Mouse (Mus musculus) kidney, adult 8-10 months (tissue): Measurements from ENCODE around the gene Rab6a.
"Not testable (repeated sequence)": the region's sequence is repeated elsewhere in the genome, so short reads cannot be mapped to it uniquely, and the experiment has no call there.

Experiments
- DNase-seq, 2 experiments: peaks; one replicate each; pipeline ENCODE4 v3.0.0; 2022

Rab6a gene

DNA sequence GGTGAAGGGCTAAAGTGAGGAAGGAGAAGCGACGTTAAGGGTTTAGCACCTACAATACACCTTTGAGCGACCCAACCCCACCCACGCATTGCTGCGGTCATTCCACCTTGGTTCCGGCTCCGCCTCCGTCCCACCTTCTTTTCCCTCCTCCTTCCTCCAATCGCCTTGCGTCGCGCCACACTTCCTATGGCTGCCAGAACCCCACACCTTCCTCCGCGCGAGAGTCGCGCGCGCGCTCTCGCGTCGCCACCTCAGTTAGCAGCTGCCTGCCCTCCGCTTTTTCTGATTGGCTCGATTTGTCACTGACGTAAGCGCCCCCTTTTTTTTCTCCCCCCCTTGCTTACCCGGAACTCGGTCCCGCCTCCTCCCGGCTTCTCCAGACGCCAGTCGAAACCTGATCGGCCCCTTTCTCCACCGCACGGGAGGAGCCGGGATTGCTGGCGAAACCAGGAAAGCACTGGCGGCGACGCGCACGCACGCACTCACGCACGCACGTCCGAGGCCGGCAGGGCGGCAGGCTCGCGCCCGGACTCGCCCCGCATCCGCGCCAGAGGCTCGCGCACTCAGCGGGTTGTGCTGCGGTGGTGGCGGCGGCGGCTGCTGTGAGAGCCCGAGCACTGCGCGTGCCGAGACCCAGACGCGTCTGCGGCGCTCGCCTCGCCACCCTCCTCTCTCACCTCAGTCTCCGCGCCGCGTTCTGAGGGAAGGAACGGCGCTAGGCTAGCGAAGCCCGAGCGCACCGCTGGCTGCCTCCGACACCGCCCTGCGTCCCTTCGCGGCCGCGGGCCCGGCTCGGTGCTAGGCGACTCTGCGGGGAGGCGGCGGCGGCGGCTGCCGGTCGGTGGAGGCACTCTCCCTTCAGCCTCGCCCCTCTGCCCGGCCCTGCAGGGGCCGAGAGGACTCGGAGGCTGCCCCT is at the start of gene Rab6a:
Gene Rab6a, plus strand, starts transcription at position 197 of the 916 bp plus-strand sequence.
- DNase-seq, result peak; percentile 98

DNA sequence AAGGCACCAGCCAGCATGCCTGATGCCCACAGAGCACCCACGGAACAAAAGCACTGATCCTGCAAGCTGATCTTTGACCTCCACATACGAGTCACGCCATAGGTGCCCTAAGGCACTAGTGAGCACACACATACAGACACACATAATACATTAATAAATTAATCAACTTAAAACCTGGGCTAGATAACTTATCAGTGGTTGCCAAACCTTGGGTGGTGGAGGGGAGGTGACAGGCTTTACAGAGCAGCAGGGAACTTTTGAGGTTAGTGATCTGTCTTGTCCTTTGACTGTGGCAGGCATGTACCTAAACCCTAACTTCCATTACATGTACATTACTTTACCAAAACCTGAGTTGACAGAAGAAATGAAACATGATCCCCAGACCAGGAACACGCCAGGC is 47.9 kb upstream of the Rab6a start:
- DNase-seq, result no peak

DNA sequence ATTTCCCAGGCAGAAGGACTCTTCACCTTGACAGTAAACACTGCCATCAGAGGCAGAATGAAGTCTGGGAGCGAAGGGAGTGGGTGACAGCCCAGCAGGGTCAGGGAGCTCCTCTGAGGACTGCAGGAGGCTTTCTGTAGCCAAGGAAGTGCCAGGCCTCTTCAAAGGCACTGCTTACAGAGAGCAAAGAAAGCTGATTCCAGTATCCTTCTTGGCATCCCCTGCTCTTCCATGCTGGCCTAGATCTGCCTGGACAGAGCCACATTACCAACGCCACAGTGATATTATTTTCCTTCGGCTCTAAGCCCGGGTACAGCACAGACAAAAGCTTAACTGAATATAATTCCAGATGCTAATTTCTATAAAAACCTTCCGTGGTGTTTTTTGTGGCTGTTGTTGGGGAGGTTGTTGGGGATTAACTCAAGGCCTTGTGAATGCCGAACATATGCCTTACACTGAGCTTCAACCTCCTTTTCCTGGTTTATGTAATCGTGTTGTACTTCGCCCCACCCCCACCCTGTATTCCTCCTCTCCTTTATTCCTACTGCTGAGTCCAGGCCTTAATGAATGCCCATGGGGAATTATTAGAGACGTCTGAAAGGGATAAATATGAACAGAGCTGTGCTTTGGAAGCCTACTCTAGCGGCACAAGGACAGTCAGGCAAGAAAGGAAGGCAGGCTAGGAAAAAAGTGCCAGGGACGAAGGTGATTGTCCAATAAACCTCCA is 45.2 kb upstream of the Rab6a start:
- no peak for DNase-seq

DNA sequence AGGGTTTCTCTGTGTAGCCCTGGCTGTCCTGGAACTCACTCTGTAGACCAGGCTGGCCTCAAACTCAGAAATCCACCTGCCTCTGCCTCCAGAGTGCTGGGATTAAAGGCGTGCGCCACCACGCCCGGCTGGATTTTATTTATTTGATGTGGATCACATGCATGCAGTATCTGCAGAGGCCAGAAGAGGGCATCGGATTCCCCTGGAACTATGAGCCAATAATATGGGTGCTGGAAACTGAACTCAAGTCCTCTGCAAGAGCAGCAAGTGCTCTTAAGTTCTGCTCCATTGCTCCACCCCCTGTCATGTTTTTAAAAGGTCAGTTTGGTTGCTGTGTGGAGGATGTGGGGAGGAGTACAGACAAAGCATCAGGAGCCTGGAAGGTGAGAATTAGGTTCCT is 40.0 kb upstream of the Rab6a start:
- DNase-seq, result not testable (repeated sequence)

DNA sequence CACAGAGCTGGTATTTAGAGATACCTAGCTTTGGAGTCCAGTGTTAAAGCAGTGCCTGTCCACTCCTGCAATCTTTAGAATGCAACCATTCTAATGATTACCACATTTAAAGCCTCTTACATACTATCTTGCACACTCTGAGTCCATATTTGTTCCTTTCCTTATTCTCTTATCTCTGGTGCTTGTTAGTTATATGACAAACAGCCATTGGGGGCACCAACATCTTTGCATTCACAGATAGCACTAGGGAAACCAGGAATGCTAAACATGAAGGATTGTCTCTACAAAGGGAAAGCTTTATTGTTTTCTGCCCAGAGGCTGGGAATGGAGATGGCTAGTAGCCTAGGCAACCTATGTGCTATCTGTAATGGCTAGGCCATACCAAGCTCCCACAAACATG is 37.3 kb upstream of the Rab6a start:
- DNase-seq, result no peak

DNA sequence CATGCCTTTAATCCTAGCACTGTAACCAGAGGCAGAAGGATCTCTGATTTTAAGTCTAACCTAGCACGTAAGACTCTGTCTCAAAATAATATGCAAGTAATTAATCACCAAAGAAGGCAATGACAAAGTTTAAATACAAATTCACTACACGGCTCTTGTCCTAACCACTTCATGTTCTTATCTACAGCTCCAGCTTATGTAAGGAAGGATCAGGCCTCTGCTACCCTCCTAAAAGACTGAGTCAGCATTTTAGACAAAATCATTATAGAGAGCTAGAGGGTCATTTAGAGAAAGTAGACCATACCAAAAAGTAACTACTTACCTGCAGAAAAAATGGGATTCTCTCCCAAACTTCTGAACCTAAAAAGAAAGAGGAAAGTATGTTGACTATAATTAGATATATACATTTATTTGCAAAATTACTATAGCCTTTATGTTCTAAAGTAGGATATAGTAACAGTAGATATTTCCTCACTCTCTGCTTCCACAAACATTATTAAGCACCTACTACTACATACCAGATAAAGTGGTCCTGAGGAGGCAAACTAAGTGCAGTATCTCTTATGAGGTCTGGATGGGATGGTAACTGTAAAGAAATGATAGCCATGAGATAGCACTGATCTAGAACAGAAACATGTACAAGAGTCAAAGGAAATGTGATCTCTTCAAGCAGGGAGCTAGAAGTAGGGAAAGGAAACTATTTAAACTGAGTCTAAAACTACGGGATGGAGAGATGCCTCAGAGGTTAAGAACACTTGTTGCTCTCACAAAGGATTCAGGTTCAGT is 36.1 kb upstream of the Rab6a start:
- DNase-seq, result no peak

DNA sequence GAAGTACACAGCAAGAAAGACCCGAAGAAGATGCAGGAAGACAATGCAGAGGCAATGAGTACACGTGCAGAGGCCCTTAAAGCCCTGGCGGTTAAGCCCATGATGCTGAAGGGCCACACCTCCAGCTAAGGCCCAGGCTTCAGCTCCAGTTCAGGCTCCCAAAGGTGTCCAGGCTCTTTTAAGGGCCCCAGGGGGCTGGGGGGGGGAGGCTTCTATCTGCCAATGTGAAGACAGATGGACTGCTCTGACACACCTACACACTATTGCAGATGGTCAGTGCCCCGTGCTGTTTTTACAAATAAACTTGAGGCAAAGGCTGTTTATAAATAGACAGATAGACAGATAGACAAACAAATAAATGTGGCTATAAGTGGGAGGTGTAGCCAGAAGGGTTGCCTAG is 35.1 kb upstream of the Rab6a start:
- no peak for DNase-seq

DNA sequence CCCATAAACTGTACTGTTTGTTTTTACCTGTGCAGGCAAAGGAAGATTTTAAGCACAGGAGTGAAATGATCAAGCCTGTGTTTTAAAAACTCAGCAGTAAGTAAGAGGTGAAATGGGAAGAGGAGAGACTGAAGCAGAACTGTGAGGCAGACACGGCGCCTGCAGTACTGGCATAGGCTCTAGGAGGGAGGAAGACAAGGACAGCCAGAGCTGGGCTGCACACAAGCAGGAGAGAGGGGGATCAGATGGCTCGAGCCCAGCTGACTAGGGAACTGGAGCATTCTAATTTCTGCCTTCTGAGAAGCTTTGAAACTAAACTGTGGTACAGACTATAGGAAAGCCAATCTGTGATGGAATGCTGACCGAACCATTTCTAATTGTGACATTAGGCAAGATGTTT is 34.5 kb upstream of the Rab6a start:
- DNase-seq, result no peak

DNA sequence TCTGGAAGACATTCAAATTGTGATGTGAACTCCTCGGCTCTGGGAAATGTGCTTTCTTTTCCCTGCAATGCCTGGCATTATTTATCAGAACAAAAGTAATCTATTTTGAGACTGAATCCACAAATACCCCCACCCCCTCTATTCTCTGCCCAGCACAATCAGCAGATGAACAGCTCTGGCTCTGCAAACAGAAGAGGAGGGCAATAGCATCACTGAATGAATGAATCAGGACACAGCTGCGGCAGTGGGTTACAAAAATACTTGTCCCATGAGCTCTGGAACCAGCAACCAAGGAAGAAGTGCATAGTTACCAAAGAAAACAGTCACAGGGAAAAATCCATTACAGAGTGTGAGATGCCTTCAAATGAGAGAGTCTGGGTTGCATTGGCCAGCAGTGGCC is 28.4 kb upstream of the Rab6a start:
- DNase-seq, result no peak

DNA sequence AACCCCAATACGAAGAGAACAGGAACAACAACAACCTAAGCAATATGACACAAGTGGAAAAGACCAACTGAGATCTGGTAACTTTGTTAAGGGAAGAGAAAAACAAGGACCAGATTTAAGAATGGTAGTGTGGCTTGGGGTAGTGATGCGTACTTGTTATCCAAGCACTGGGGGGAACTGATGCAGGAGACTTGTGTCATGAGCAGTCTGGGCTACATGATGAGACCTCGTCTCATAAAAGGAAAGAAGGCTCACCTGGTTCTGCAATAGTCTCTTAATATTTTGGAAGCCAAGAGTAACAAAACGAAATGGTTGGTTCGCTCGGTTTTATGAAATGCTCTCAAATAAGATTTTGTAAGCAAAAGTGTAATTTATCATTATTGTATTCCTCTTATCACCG is 25.0 kb upstream of the Rab6a start:
- no peak for DNase-seq

DNA sequence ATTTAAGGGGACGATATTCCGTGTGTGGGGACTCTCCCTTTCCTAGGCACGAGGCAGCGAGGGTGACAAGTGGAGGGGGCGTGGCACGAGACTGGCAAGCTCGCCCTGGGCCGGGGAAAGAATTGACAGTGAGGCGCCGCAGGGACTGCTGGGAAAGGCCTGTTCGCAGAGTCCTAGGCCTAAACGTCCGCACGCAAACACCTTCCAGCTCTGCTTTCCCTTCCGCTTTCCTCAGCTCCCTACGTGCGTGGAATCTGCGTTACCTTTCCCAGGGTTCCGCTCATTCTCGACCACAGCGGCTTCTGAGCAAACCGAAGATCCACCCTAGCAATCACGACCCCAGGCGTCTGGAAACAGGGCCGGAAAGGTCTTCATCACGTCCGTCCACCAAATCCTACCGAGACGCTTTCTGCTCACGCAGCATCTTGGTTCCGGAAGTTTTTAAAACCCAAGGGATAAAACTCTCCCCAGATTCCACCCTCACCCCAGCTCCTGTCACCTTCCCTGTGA is 24.4 kb upstream of the Rab6a start:
- peak; percentile 89 to 93 for DNase-seq

DNA sequence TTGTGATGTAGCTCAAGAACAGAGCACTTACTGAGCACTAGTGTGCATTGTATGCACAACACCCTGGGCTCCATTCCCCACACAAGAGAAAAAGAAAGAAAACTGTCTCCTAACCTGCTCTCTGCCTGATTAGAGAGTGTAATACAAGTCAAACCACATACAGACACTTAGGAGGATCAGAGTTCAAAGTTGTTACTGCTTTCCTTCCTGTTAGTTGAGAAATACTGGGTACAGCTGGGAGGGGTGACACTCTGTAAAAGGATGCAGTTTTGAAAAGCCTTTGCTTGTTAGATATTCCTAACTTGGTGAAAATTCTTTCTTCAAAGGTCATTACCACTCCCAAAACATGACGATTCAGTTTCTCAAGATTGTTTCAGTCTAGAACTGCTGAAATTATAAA is 17.4 kb upstream of the Rab6a start:
- no peak for DNase-seq

DNA sequence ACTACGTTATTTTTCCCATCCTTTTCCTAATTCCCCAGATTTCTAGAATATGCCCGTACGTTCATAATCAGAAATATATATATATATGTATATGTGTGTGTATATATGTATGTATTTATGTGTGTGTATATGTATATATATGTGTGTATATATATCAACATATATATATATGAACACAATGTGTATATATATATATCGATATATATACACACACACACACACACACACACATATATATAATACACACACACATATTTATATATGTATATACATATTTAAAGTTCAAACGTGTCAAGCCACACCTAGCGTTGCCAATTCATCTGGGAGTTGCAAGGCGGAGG is 16.7 kb upstream of the Rab6a start:
- DNase-seq, result no peak

DNA sequence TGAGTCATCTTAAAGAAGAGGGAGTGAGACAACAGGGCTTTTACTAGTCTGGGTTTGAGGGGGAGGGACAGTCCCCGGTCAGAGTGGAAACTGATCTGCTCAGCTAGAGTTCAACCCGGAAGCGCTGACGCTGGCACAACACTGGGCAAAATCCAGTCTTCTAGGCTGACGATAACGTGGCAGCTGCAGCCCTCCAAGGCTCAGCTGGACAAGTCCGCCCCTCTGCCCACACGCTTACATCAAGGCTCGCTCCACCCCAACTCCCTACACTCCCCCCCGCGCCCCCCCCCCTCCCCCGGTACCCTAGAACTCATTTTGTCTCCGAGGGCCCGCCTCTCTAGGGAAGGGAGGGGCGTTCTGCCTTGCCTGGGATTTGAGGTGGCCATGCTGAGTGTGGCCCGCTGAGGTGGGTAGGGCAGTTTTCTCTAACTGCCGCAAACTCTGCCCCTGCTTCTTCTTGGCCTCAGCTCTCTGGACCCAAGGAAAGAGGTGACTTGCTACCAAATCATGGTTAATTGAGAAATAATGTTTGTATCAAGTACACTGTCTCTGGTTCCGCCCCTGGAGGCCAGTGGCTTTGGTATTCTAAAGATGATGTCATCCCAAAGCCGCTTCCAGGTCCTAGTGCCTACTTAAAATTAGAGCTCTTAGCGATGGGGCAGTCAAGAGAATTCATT is 16.2 kb upstream of the Rab6a start:
- DNase-seq, result peak; percentile 82 to 85

DNA sequence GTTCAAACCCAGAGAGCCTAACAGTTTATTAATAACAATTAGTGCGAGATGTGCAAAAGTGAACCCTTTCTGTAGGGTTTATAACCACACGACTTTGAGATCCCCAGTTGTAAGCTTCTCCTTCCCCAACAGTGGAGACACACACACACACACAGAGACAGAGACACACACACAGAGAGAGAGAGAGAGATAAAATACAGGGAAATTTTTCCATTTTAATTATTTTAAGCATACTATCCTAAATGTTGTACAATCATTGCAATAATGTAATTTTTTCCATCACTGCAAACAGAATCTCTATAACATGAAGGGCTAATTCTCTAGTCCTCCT is 15.7 kb upstream of the Rab6a start:
- no peak for DNase-seq

DNA sequence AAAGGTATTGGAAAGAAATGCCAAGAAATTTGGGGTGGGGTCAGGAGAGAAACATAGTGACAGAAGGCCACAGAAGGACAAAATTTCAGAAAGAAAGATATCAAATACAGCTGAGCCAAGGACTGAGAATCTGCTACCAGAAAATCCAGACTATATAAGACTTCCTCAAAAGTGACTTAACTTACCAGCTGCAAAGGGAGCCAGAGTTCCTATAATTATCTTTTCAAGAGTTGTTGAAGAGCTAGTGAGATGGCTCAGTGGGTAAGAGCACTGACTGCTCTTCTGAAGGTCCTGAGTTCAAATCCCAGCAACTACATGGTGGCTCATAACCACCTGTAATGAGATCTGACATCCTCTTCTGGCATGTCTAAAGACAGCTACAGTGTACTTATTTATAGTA is 13.9 kb upstream of the Rab6a start:
- DNase-seq, result no peak

DNA sequence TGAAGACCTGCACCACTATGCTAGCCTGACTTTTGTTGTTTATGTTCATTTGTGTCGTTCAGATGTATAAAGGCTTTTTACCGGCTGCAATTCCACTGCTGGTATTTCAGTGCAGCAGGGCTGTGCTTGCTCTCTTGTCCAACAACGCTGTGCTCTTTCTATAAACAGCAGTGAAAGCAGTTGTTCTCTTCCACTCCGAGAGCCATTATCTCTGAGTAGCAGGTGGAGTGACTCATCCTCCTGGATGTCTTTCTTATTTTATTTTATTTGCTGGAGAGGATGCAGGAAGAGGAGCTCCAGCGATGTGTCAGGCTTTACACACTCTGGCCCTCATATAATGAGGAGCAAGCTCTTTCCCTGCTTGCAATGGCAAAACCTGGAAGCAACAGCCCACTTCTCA is 7.0 kb upstream of the Rab6a start:
- DNase-seq, result no peak

DNA sequence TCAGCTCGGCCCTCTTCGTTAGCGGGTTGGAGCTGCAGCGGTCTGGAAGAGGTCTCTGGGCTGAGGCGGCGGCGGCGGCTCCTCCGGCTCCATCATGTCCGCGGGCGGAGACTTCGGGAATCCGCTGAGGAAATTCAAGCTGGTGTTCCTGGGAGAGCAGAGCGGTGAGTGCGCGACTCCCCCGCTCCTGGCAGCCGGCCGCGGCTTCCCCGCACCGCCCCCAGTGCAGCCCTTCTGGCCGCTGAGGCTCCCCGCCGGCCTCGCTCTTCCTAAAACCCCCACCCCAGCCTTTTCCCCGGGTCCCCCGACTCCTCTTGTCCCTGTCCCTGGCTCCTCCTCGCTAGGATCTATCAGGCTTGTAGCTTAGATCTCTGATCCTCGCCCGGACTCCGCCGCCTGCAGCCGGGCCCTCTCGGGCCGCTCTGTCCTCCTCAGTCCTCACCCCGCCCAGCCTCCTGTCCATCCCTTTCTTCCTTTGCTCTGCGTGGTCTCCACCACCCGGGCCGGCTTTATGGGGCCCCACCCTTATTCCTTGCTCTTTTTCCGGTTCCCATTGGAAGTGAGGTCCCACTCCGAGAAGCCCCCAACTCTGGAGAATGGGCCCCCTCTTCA is 1.0 kb downstream of the Rab6a start, which contains the start of gene Mrpl48:
Gene Mrpl48, minus strand, starts transcription at position 172 of the 612 bp plus-strand sequence.
- peak; percentile 28 to 51 for DNase-seq

DNA sequence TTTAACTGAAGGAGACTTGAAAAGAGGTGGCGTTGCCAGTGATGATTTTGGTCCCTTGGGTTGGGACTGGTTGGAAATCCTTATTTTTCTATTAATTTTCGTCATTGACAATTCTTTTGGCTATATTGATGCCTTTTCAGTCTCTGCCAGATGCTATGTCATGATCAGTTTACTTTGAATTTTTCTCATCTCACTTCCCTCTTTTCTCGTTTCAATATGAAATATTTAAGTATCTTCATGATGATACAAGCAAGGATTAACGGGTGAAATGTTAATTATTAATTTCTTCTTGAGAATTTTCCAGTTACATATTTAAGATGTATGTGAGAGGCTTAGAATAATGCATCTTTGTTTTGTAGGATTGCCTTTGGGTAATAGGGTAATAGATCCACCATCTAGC is 1.7 kb downstream of the Rab6a start:
- DNase-seq, result no peak

DNA sequence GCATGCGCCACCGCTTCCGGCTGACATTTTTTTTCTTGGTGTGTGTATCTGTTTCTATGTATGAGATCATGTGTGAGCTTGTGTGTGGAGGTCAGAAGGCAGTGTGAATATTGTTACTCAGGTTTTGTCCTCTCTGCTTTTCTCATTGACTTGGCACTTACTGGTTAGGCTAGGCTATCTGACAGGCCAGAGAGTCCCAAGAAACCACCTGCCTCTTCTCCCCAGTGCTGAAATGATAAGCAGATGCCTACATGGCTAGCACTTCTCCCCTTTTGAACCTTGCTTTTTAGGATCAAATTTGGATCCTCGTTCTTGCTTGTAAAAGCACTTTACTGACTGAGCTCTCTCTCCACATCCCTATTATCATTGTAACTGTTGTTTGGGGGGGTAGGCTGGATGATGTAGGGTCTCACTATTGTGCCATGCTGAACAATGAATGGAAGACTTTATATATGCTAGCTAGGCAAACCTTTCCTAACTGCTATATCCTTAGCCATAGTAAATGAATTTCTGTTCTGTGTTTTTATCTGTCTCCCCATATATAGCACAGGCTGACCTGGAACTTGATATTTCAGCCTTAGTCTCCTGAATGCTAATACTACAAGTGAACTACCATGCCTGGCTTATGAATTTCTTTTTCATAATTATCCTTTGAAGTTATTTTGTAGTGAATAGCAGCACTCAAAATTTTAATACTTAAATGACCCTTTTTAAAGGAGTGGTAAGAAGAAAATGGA is 9.1 kb downstream of the Rab6a start:
- DNase-seq, result no peak

DNA sequence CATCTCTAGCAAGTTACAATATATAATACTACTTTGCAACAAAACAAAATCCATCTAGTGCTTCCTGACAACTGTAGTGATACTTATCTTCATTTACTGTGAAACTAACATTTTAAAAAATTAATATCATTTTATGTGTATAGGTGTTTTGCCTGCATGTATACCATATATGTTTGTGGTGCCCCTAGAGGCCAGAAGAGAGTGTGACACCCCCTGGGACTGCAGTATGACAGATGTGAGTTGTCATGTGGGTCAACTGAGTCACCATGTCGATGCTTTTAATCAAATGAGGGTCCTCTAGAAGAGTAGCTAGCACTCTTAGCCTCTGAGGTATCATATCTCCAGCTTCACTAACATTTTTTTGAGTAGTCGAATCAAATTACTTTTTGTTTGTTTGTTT is 15.1 kb downstream of the Rab6a start:
- DNase-seq, result no peak

DNA sequence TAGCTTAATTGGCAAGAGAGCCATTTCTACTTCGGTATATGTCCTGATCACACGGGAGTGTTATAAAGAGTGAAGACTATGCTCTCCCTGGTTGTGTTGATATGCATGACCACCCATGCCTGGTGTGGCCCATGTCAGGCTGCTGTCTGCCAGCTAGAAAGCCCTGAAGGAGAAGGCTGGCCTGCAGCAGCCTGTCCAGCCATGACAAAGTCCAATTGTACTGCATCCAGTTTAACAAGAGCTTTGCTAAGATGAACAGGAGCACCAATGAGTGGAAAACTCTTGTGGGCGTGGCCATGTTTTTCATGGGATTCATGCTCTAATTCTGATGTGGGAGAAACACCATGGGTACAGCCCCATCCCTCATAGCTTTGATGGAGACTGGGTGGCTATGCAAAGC is 17.3 kb downstream of the Rab6a start:
- DNase-seq, result peak; percentile 84 to 88
